Mouse (Mus musculus) cerebellum, adult 2 months (tissue): ENCODE measurements around the gene Rgs19.

ENCODE experiments used
- CTCF ChIP-seq: fragments of 200-500 bp; IDR thresholded peaks from 2 replicates; pipeline ENCODE4 v1.5.1; 2011; ENCODE audit warnings: low read depth, mild to moderate bottlenecking, control low read depth, low read length, moderate library complexity, borderline replicate concordance; ENCODE audit not compliant: insufficient read depth
- POLR2A ChIP-seq: fragments of 200-500 bp; IDR thresholded peaks from 2 replicates; pipeline ENCODE4 v1.6.1; 2011; ENCODE audit warnings: low read length, control low read depth, borderline replicate concordance; ENCODE audit not compliant: insufficient read depth

DNA sequence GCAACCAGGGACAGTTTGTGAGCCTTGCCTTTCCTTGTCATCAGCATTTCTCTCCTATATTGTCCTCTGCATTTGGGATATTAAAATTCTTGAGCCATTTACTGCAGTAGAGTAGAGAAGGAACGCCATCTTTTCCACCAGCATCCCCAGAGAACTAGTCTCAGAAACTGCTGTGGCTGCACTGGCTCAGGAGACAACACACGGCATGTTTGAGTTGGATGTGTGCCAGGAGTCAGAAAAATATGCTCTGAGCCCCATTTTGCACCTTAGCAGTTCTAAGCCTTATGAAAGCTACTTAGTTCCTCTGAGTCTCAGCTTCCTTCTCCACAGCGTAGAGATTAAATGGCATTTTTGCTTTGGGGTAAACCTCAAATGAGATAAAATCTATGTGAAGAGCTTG lies 23.2 kb upstream of the Rgs19 start:
- no peak for TF ChIP-seq CTCF
- TF ChIP-seq POLR2A = no peak
